9 mouse cellular contexts compared by ENCODE assay signal in genomic region chr14:18377944-18378575, GRCm38 (mm10). TPM values are rescaled to one million over a fixed set of nuclear protein-coding genes. Genes with fewer than 3 reads are reported as not detected.
DNase-seq lines count a peak whose midpoint lies in the region; ATAC-seq and TF ChIP-seq lines count a peak whose summit lies in the region.
"Had no signal": no experiment of that assay in that cellular context is flagged by ENCODE, and none has a peak within 500 bp of the region (broad histone marks: within the 10 kb centered on the region; RNA-seq: fewer than 3 reads in every experiment).

No protein-coding gene starts in this region.

- peak; percentile 43; the same call in 1 of the 2 replicates for ATAC-seq in midbrain, embryonic 11.5 days (ENCODE audit: low FRiP score)
- 0 out of 2 replicates have a peak, but pooled peaks have one; percentile 39 for ATAC-seq in forebrain, embryonic 12.5 days (ENCODE audit: low FRiP score)
- no peak for ATAC-seq in intestine, postnatal 0 days
- ATAC-seq in heart, embryonic 12.5 days (ENCODE audit: insufficient number of reproducible peaks, low FRiP score) = no peak

- TF ChIP-seq CTCF in intestine, postnatal 0 days (IDR thresholded peaks at IDR 0.05; ENCODE audit: low read depth) = peak; percentile 68

- H3K36me3 ChIP-seq in midbrain, embryonic 11.5 days (ENCODE audit: control insufficient read depth, insufficient read depth, low read length) = no peaks in the 10 kb centered on the region
- no peaks in the 10 kb centered on the region for H3K36me3 ChIP-seq in midbrain, embryonic 10.5 days
- H3K36me3 ChIP-seq in forebrain, embryonic 12.5 days (replicated peaks) = no peaks in the 10 kb centered on the region
- H3K36me3 ChIP-seq in intestine, postnatal 0 days (ENCODE audit: control insufficient read depth, insufficient read depth) = no peaks in the 10 kb centered on the region
- H3K36me3 ChIP-seq in heart, embryonic 12.5 days = no peaks in the 10 kb centered on the region
- H3K36me3 ChIP-seq: neural tube, embryonic 13.5 days had no signal

- 70% methylated on average over 8 of the region's 8 CpGs for WGBS in midbrain, embryonic 11.5 days
- WGBS in midbrain, embryonic 10.5 days = 78% methylated on average over 8 of the region's 8 CpGs
- WGBS in forebrain, embryonic 12.5 days = 71% methylated on average over 8 of the region's 8 CpGs
- 54% methylated on average over 8 of the region's 8 CpGs for WGBS in intestine, postnatal 0 days
- 57% methylated on average over 8 of the region's 8 CpGs for WGBS in heart, embryonic 12.5 days

- H3K9me3 ChIP-seq in midbrain, embryonic 11.5 days (ENCODE audit: control insufficient read depth, low read length) = no peaks in the 10 kb centered on the region
- no peaks in the 10 kb centered on the region for H3K9me3 ChIP-seq in midbrain, embryonic 10.5 days (replicated peaks)
- H3K9me3 ChIP-seq in forebrain, embryonic 12.5 days = no peaks in the 10 kb centered on the region
- no peaks in the 10 kb centered on the region for H3K9me3 ChIP-seq in intestine, postnatal 0 days (ENCODE audit: control insufficient read depth)
- H3K9me3 ChIP-seq in heart, embryonic 12.5 days (replicated peaks) = no peaks in the 10 kb centered on the region
- H3K9me3 ChIP-seq: neural tube, embryonic 13.5 days had no signal

- no peaks in the 10 kb centered on the region for H3K4me1 ChIP-seq in midbrain, embryonic 11.5 days (ENCODE audit: control insufficient read depth, insufficient read depth, low read length)
- H3K4me1 ChIP-seq in midbrain, embryonic 10.5 days = peaks cover 5% of the 10 kb centered on the region
- H3K4me1 ChIP-seq in forebrain, embryonic 12.5 days = 0 out of 2 replicates have a peak, but pooled peaks cover 2% of the 10 kb centered on the region
- H3K4me1 ChIP-seq in intestine, postnatal 0 days (replicated peaks; ENCODE audit: control insufficient read depth, insufficient read depth, low read length) = no peaks in the 10 kb centered on the region
- no peaks in the 10 kb centered on the region for H3K4me1 ChIP-seq in heart, embryonic 12.5 days (replicated peaks)

- DNase-seq in midbrain, embryonic 11.5 days (ENCODE audit: low spot score, missing footprints) = no peak
- DNase-seq in midbrain, embryonic 10.5 days (ENCODE audit: low spot score) = no peak
- peak; percentile 26 for DNase-seq in retina, embryonic 14.5 days (ENCODE audit: low spot score)
- no peak for DNase-seq in cerebellum, adult 9-11 months
- DNase-seq in MN1 (ENCODE audit: low spot score) = no peak

- no peak overlapping the region for H3K4me2 ChIP-seq in midbrain, embryonic 11.5 days
- no peak overlapping the region for H3K4me2 ChIP-seq in forebrain, embryonic 12.5 days
- H3K4me2 ChIP-seq in intestine, postnatal 0 days (replicated peaks; ENCODE audit: low read depth) = no peak overlapping the region
- H3K4me2 ChIP-seq in heart, embryonic 12.5 days = no peak overlapping the region
- H3K4me2 ChIP-seq: neural tube, embryonic 13.5 days had no signal

- no peaks in the 10 kb centered on the region for H3K27me3 ChIP-seq in midbrain, embryonic 11.5 days (ENCODE audit: control insufficient read depth, insufficient read depth, low read length)
- no peaks in the 10 kb centered on the region for H3K27me3 ChIP-seq in midbrain, embryonic 10.5 days (ENCODE audit: low read depth, poor library complexity, severe bottlenecking)
- H3K27me3 ChIP-seq in forebrain, embryonic 12.5 days = no peaks in the 10 kb centered on the region
- no peaks in the 10 kb centered on the region for H3K27me3 ChIP-seq in intestine, postnatal 0 days (replicated peaks; ENCODE audit: control insufficient read depth, insufficient read depth, low read length)
- H3K27me3 ChIP-seq in heart, embryonic 12.5 days (replicated peaks) = no peaks in the 10 kb centered on the region
- H3K27me3 ChIP-seq: neural tube, embryonic 13.5 days had no signal

- no peak overlapping the region for H3K9ac ChIP-seq in midbrain, embryonic 11.5 days (ENCODE audit: low read length)
- no peak overlapping the region for H3K9ac ChIP-seq in forebrain, embryonic 12.5 days
- H3K9ac ChIP-seq in intestine, postnatal 0 days (ENCODE audit: low read depth, low read length) = no peak overlapping the region
- no peak overlapping the region for H3K9ac ChIP-seq in heart, embryonic 12.5 days
- H3K9ac ChIP-seq: neural tube, embryonic 13.5 days had no signal

- no peak overlapping the region for H3K27ac ChIP-seq in midbrain, embryonic 11.5 days (ENCODE audit: low read depth, low read length)
- H3K27ac ChIP-seq in midbrain, embryonic 10.5 days (replicated peaks) = no peak overlapping the region
- no peak overlapping the region for H3K27ac ChIP-seq in forebrain, embryonic 12.5 days
- no peak overlapping the region for H3K27ac ChIP-seq in intestine, postnatal 0 days (ENCODE audit: low read depth, low read length)
- no peak overlapping the region for H3K27ac ChIP-seq in heart, embryonic 12.5 days (ENCODE audit: poor library complexity, severe bottlenecking)
- H3K27ac ChIP-seq: neural tube, embryonic 13.5 days had no signal

- H3K4me3 ChIP-seq in midbrain, embryonic 11.5 days (ENCODE audit: low read depth, low read length) = no peak overlapping the region
- H3K4me3 ChIP-seq in midbrain, embryonic 10.5 days = no peak overlapping the region
- H3K4me3 ChIP-seq in forebrain, embryonic 12.5 days (replicated peaks) = no peak overlapping the region
- no peak overlapping the region for H3K4me3 ChIP-seq in intestine, postnatal 0 days (ENCODE audit: low read depth, low read length)
- no peak overlapping the region for H3K4me3 ChIP-seq in heart, embryonic 12.5 days
- H3K4me3 ChIP-seq: neural tube, embryonic 13.5 days had no signal

RNA-seq across cellular contexts. Expression of gene Ube2e1, which starts 46.4 kb away (rescaled TPM):
- polyA plus RNA-seq in midbrain, embryonic 11.5 days (2014; fragmentation: Nextera tagmentation; extraction: Ambion mirVana) = 74.6 and 76.2 TPM in 2 replicates
- 174 TPM in 2 replicates for polyA plus RNA-seq in midbrain, embryonic 10.5 days (2016; fragmentation: Nextera tagmentation; extraction: Ambion mirVana)
- polyA plus RNA-seq in forebrain, embryonic 12.5 days (2016; fragmentation: Nextera tagmentation; extraction: Ambion mirVana) = 175 and 177 TPM in 2 replicates
- polyA plus RNA-seq in intestine, postnatal 0 days (2015; fragmentation: Nextera tagmentation; extraction: Ambion mirVana) = 72.3 and 74.5 TPM in 2 replicates
- 57.4 and 58.2 TPM in 2 replicates for polyA plus RNA-seq in heart, embryonic 12.5 days (2016; fragmentation: Nextera tagmentation; extraction: Ambion mirVana)

Comparison
In these comparisons a context has a peak if more than half of its experiments do, and no peak if none do; other contexts are left out.
1. ATAC-seq: peak in midbrain, embryonic 11.5 days (single experiment) and forebrain, embryonic 12.5 days (single experiment); none in intestine, postnatal 0 days (single experiment) and heart, embryonic 12.5 days (single experiment).